Mouse (Mus musculus) retina, adult 2 months (tissue): ENCODE measurements at regions not wholly inside any gene's neighbourhood (a gene's known extent, or its start where the extent isn't known, plus 50 kb on each side); places are given as distances from the start of the nearest gene placed in this dataset.

Experiments
- DNase-seq: peaks from one replicate; pipeline ENCODE4 v3.0.0-alpha.2; 2012; ENCODE audit warnings: low read depth, low spot score

DNA sequence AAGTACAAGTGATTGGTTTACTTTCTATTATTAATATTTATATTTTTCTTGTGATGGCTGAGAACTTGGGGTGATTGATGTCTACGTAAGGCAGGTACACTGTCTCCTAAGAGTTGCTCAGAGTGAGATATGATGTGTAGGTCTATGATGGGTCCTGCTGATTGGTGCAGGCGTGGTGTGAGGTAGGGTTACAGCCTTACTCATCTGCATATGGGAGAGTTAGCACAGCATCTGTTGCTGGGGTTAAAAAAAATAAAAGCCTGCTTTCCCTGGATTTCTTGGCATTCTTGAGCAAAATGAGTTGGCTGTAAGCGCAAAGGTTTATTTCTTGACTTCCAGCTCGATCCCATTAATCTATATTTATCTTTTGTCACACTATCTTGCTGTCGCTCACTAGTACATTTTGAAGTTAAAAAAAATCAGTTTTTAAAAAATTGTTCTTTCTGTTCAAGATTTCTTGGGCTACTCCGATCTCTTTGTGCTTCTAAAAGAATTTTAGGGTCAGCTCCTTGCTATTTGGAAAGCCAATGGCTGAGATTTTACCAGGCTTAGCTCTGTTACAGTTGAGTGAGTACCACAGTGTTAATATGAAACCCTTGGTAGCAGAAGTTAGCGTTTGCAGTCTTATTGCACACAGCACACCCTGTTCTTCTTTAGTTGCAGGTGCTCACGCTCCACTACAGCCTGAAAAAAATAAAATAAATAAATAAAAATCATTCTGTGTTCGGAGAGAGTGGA, 482.0 kb downstream of the Plekhb2 start:
- DNase-seq, result no peak

DNA sequence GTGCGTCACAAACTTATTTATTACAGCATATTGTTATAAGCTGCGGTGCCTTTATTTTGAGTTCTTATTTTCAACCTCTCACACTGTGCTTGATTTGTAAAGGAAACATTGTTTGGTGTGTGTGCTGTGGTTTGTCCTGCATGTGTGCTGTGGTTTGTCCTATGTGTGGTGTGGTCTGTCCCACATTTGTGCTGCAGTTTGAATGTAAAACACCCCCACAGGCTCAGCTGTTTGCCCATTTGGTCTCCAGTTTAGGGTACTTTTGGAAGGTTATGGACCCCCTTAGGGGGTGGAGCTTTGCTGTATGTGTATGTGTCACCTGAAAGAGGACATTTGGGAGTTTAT, 482.5 kb downstream of the Plekhb2 start:
- no peak for DNase-seq

DNA sequence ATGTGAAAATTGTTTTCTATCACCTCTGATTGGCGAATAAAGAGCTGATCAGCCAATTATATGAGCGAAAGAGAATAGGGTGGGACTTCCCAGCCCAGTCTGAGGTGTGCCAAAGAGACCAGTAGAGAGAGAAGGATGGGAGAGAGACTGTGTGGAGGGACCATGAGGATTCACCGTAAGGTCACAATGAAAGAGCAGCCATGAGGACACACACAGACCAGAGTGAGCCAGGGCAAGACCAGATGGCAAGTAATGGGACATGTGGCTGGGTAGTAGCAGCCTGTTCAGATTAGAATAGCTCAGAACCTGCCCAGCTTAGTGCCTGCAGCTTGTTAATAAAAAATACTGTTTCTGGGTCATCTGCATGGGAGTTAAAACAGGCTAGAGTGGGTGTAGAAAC, 487.9 kb downstream of the Plekhb2 start:
- no peak for DNase-seq

DNA sequence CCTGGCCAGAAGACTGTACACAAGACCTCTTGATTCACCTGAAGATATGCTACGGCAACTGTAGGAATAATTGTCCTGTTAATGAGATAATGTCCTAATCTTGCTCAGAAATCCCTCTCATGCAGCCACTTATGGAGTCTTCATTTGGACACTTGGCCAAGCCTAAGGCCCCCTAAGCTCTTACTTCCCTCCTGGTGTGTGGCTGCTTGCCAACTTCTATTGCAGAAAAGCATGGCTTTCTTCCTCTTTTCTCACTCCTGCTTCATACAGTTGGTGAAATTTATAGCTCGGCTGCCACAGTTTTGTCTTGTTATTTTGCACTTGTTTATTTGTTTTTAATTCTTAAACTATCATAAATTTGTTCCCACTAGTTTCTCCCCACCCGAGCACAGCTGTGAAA, 488.4 kb downstream of the Plekhb2 start:
- DNase-seq, result no peak

DNA sequence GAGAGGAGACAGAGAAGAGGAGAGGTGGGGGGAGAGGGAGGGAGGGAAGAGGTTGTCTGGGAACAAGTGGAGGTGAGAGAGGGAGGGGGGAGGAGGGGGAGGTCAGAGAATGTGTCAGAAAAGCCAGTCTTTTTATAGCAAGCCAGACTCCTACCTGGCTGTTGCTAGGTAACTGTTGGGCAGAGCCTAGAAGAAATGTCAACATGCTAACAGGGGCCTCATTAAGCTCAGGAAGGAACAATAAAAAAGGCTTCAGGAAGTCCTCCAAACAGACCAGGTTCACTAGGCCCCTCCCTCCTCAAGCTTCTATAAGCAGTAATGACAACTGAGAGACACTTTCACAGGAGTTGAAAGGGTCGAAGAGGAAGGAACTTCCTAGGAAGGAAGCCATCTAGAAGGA, 494.8 kb downstream of the Plekhb2 start:
- DNase-seq, result no peak

DNA sequence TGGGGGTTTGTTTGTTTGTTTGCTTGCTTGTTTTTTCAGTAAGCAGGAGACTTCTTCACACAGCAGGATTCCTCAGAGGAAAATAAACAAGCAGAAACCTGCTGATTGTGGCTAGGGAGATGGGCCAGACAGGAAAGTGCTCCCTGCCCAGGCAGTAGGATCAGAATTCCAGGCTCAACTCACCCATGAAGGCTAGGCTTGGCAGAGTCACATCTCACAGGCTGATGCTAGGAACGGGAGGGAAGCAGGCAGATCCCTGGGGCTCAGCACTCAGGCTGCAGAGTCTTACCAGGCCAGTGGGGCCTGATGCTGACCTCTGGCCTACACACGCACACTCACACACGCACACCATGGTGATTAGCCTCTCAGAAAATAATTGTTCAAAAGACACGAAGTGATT, 498.5 kb downstream of the Plekhb2 start:
- DNase-seq, result no peak

DNA sequence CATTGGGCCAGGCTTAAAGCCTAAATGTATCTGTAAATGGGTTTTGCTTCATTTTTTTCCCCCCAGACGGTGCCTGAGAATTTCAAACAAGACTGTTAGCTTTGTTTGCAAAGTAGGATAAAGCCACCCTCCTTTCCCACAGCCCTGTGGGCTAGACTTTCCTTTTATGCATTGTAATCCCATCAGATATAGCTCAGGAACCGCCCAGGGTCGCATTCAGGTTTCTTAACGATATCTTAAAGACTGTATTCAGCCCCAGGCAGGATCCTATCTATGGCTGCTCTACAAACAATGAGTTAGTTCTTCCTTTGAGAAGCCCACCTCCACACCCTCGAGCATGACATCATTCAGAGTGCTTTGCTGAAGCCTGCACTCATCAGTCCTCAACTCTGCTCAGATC, 509.2 kb downstream of the Plekhb2 start:
- no peak for DNase-seq

DNA sequence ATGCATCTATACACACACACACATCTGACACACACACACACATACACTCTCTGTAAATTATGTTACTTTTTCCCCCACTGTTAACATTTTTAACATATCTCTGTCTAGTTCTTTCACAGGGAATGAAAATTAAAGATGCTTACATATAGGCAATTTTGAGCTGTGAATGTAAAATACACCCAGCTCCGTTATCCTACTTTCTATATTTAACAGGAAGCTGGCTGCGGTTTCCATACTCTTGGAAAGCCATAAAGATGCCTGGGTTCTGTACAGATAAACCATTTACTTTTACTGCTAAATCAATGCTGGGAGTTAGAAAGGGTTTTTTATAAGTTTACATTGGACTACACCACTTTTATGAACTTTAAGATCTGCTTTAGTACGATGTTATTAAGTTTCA, 511.7 kb downstream of the Plekhb2 start:
- no peak for DNase-seq

DNA sequence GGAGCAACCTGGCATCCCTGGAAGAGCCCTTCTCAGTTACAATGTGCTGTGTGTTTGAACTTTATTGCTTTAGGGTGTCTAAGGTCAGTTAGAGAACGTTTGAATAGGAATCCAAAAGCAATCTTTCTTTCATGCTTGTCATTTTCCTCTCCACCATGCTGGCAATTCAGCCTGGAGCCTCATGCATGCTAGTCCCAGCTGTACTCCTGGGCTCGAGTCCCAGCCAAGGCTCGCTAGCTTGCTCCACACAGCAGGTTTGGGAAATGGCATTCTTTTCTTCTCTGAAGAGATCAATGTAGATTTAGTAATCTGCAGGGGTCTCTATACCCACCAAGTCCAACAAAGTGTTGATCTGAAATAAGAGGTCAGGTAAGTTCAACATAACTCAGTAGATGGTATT, 513.1 kb downstream of the Plekhb2 start:
- DNase-seq, result no peak

DNA sequence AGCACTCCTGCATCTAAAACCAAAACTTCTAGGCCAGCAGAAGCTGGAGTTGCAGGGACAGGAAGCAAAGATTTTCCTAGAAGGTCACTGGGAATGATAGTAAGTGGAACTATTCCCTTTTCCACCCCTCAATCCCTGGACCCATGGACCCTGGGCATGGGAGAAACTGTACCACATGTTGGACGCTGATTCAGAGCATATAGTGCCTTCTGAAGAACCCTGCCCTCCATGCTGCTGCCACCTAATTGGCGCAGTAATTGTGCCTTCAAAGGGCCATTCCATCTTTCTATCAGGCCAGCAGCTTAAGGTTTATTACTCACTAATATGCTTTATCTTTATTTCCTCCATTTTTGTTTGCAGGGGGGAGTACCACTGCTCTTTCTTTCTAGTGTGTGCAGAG, 516.8 kb downstream of the Plekhb2 start:
- no peak for DNase-seq

DNA sequence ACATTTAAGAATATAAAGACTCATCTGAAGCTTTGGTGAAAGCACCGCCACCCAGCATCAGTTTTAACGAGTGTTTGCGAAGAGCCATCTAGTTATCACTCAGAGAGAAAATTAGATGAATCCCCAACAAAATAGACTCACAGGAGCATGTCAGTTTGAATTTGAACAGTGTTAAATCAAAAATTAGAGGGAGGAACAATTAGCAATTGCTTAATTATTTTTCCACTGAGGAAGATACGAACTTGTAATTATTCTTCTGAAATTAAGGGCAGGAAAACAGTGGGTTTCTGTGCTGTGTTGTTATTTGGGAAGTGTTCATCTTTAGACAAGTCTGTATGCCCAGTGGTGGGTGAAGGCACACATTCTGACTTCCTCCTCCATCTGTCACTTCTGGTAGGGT, 523.0 kb downstream of the Plekhb2 start:
- no peak for DNase-seq

DNA sequence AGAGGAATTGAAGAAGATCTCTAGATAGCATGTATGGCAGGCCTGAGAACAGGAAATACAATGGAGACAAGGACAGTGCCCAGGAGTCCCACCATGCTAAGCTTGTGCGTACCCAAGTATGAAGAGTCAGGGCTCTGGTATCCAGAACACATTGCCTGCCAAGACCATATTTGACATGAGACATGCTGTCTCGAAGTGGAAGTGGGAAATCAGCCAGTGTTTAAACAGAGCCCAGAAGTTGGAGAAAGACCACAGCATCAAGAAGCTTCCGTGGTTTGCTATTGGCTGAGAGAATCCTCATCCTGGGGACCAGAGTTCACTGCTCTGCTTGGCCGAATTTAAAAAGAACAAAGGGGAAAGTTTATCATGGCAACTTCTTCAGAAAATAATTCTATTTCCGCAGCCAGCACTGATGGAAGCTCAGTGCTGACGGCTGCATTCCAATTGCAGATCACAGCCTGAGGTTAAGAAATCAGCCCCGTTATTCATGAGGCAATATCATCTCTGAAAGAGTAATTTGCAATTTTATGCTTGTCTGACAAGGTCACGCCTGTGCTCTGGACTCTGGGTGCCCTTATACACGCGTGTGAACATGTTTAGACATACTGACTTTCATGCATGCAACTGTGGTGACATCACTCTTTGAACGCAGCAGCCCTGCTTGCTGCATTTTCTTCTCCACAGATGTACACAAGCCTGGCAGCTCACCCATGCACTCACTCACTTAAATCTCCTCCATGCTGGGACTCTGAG, 531.0 kb downstream of the Plekhb2 start:
- no peak for DNase-seq

DNA sequence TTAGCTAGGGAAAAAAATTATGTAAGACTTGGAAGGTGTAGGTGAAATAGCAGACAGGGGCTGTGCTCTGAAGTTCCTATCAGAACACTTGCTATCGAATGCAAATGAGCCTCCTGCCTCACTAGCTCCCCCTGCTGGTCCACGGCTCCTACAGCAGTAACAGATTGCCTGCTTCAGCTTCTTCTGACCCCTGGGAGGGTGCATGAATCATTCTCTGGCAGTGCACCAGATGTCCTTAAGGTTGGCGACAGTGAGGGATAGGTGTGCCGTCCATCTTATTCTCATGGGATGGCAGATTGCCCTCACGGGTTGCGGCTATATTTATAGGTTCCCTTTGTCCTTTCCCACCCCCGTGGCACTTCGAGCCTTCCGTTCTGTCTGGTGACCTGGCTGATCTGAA, 535.7 kb downstream of the Plekhb2 start:
- peak; percentile 29 for DNase-seq

DNA sequence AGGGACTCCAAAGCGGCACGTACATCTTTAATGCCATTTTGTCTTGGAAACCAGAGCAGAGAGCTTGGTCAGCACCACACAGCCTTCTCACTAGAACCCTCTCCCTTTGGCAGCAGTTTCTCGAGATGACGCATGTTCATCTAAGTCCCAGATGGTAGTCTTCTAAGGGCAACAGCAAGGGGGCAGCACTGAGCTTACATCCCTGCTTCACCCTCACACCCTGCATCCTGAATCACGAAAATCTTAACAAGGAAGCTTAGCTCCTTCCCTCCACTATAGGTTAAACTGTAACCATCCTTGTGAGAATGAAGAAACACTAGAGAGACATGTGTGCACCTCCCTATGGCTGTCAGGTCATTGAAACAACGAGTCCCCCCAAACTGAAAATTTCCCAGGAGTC, 538.4 kb downstream of the Plekhb2 start:
- DNase-seq, result no peak

DNA sequence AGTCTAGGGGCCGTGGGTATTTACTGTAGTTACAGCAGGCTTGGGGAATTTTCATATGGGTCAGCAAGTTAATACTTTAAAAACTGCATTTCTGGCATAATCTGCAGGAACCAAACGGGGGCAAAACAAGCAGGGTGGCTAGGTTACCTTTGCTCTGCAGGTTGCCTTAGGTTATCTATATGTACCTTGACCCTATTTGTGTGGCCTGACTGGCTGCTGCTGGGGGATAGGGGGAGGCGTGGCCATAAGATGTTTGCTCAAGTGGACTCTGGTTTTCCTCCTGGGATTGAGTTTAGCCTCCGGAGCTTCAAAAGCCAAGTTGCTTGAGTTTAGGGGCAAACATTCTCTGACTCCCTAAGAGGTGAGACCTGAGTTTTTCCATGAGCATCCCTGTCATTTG, 540.6 kb downstream of the Plekhb2 start:
- DNase-seq, result no peak

DNA sequence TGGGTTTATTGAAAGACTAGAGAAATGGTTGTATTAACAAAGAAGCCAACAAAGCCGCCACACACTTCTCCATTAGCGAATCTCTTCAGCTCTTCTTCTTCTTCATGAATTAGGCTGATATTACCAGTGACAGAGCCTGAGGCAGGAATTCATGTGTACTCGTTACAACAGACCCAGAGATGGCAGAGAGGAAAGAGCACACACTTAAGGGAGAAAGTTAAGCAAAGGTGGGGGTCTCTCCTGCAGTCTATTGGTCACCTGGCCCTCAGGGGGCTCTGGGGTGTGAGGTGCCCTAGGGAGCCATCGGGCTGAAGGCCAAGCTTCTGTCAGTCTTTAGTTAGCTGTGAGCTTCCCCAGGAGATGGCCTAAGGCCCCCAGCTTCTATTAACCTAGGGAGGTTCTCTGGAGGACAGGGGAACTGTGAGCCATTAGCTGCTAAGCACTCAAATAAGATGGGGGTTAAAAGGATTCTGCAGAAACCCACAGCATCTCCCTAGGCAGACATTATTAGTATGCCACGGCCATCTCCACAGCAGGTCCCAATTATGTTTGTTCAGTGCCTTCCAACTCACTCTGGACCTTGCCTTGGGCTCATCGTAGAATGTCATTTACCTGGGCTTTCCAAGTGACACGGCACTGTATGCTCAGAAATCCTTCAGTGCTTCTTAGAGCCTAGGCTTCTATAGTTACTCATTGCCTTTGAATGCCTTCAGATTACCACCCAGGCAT, 541.2 kb downstream of the Plekhb2 start:
- DNase-seq, result no peak

DNA sequence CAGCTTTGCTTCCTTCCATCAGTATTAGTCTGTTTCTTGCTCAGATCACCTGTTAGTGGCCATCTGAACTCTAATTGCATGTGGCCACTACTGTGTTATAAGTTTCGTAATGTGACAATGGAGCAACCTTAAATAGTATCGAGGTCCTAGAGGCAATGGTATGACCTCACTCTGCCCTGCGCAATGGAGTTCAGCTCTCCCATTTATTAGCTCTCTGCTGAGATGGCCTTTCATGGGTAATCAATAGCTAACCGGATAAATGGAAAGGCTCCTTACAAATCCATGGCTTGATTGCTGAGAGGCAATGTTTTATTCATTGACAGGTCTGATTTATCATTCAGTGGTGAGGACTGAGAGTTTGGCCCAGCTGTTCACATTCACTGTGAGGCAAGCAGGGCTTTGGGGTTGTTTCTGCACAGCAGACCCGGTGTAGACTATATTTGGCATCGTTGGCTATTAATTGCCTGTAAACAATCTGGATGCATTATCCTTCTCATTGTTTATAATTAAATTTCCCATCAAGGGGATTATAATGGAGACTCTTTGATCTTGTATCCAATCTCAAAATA, 543.9 kb downstream of the Plekhb2 start:
- DNase-seq, result no peak

DNA sequence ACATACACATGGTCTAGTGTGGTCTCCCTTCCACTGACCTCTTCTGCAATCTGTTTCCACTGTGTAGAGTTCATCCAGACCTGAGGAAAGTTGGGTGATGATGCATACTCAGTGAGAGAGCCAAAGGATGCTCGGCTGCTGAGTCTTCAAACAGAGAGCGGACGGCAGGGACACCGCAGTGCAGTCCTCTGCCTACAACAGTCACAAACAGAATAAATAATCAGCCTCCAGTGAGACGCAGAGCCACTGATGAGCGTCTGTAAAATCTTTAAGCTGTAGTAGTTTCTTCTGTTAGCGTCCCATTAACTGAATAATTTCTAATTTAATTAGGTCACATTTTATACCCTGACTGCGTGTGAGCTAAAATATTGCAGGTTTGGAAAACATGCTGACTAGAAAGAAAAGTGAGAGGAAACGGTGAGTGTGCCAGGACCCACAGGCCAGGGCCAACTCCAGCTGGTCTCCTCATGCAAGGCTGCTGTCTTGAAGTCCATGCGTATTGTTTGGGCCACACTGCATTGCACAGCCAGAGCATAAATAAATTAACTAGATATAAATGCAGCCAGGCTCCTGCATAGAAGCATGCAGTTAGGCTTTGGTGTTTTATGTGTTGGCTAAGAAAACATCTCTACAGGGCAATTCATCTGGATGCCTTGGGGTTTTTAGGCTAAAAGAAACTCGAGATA, 551.0 kb downstream of the Plekhb2 start:
- no peak for DNase-seq

DNA sequence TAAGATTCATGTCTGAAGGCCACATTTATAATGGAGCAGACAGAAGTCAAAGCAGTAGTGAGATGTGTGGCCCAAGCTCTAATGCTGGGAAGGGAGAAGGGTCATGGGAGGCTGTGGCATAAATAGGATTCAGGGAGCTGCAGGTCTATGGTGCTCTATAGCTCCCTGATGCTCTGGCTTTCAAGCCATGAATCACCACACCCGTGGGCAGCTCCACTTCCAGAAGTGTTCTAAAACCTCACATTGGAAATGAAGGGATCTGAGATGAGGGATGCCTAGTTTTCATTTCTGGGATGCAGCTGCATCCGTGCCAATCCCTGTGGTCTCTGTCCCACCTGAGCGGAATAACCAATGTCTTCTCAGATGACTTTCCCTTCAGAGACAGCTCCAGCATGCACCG, 553.2 kb downstream of the Plekhb2 start:
- DNase-seq, result no peak

DNA sequence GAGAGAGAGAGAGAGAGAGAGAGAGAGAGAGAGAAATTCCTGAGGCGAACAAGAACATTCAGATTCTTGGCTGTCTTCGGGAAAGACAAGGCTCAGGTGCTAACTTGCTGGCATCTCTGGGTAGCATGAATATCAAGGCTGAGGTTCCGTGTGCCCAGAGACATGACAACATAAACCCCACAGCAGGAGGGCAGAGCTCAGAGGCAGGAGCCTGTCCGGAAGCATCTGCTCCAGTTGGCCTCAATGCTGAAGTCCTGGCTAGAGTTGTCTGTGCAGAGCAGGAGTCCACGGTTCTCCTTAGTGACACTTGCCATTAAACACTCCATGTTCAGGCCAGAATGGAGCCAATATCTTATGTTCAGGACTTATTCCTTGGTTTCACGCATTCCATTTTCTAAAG, 555.6 kb downstream of the Plekhb2 start:
- no peak for DNase-seq

DNA sequence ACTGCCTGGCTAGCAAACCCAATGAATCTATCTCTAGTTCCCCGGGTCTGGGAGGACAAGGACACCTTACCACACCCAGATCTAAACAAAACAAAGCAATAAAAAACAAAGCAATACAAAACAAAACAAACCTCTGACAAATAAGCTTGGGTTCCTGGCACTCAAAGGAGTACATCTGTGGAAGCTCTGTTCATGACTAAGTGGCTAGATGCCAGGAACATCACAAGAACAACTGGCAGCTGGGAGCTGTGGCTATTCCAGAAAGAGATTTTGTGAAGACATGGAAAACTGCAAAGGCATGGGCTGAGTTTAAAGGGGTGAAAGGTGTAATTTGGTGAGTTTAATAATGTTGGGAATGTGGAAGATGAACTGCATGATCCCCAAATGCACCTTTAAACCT, 565.9 kb downstream of the Plekhb2 start:
- DNase-seq, result no peak
